Mouse (Mus musculus) intestine, embryonic 14.5 days (tissue): ENCODE measurements around the gene Selplg. TPM values are rescaled to one million over a fixed set of nuclear protein-coding genes. Genes with fewer than 3 reads are reported as not detected.

ENCODE experiments used
- ATAC-seq: fragments of 200-750 bp; cut with Nextera tagmentation; replicated peaks from 2 replicates; pipeline ENCODE4 v1.8.0; 2017; ENCODE audit warnings: low read depth, moderate number of reproducible peaks, moderate TSS enrichment, moderate library complexity; ENCODE audit not compliant: low FRiP score, low TSS enrichment
- DNase-seq: peaks from one replicate; pipeline ENCODE4 v3.0.0-alpha.2; 2018; ENCODE audit warnings: low spot score
- H3K27ac ChIP-seq: fragments of 300-500 bp; sonication (generic); 2 replicates; pipeline ENCODE4 v1.5.1; 2014; ENCODE audit warnings: low read depth, mild to moderate bottlenecking, control low read depth
- H3K27me3 ChIP-seq: fragments of 300-500 bp; sonication (generic); replicated peaks from 2 replicates; pipeline ENCODE4 v1.6.1; 2014; ENCODE audit warnings: low read length, control low read depth; ENCODE audit not compliant: control insufficient read depth, insufficient read depth
- H3K36me3 ChIP-seq: fragments of 300-500 bp; sonication (generic); 2 replicates; pipeline ENCODE4 v1.6.1; 2014; ENCODE audit warnings: low read length, control low read depth; ENCODE audit not compliant: control insufficient read depth, insufficient read depth
- H3K4me1 ChIP-seq: fragments of 300-500 bp; sonication (generic); replicated peaks from 2 replicates; pipeline ENCODE4 v1.6.1; 2014; ENCODE audit warnings: low read length, control low read depth, mixed read lengths; ENCODE audit not compliant: control insufficient read depth, insufficient read depth
- H3K4me2 ChIP-seq: fragments of 300-500 bp; sonication (generic); 2 replicates; pipeline ENCODE4 v1.6.1; 2014; ENCODE audit warnings: low read length
- H3K4me3 ChIP-seq: fragments of 300-500 bp; sonication (generic); 2 replicates; pipeline ENCODE4 v1.5.1; 2014; ENCODE audit warnings: low read depth, low read length, control low read depth, mixed read lengths
- H3K9ac ChIP-seq: fragments of 300-500 bp; sonication (generic); 2 replicates; pipeline ENCODE4 v1.6.1; 2014; ENCODE audit warnings: mild to moderate bottlenecking, low read length
- H3K9me3 ChIP-seq: fragments of 300-500 bp; sonication (generic); 2 replicates; pipeline ENCODE4 v1.6.1; 2016; ENCODE audit warnings: low read length, control low read depth; ENCODE audit not compliant: control insufficient read depth
- WGBS: fragments of 180-500 bp; shearing (Covaris S2); extraction: QIAGEN DNeasy Blood & Tissue Kit; methylation state at CpG from one replicate; pipeline ENCODE4 v1.1.7; 2014; 5-methylcytosine and 5-hydroxymethylcytosine counted together
- polyA plus RNA-seq: library from polyadenylated mRNA; unstranded; fragments of >200 nt; fragmentation: Nextera tagmentation; extraction: Ambion mirVana; gene quantifications from 2 replicates; pipeline ENCODE4 v1.2.1, GENCODE M21; 2014

Gene Selplg
- polyA plus RNA-seq, 1 experiment from 2014 or later: 4.0 TPM

DNA sequence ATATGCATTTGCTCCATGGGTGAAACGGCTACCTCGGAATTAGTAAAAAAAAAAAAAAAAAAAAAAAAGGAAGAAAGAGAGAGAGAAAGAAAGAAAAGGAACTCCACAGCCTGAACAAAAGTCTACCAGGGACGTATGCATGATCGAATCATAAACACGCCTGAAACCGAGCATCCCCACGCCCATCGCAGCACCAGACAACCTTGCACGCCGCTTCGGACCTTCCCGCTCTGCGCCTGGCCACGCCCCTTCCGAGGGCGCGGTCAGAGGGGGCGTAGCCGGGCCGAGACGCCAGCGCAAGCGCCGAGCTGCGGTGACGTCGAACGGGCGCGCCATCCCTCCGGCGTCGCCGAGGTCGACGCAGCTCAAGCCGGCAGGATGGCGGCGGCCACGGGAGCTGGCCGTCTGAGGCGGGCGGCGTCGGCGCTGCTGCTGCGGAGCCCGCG is 60.0 kb downstream of the Selplg start, which contains the start of the genes Sart3 and Iscu:
Gene Sart3, minus strand, starts transcription at position 61 of the 446 bp plus-strand sequence.
Gene Iscu, plus strand, starts transcription at position 299 of the 446 bp plus-strand sequence.
- WGBS: under 1% methylated on average over 46 of the region's 49 CpGs
- peak; percentile 83 for ATAC-seq
- H3K36me3 ChIP-seq: peaks cover 49% of the 10 kb centered on the region

DNA sequence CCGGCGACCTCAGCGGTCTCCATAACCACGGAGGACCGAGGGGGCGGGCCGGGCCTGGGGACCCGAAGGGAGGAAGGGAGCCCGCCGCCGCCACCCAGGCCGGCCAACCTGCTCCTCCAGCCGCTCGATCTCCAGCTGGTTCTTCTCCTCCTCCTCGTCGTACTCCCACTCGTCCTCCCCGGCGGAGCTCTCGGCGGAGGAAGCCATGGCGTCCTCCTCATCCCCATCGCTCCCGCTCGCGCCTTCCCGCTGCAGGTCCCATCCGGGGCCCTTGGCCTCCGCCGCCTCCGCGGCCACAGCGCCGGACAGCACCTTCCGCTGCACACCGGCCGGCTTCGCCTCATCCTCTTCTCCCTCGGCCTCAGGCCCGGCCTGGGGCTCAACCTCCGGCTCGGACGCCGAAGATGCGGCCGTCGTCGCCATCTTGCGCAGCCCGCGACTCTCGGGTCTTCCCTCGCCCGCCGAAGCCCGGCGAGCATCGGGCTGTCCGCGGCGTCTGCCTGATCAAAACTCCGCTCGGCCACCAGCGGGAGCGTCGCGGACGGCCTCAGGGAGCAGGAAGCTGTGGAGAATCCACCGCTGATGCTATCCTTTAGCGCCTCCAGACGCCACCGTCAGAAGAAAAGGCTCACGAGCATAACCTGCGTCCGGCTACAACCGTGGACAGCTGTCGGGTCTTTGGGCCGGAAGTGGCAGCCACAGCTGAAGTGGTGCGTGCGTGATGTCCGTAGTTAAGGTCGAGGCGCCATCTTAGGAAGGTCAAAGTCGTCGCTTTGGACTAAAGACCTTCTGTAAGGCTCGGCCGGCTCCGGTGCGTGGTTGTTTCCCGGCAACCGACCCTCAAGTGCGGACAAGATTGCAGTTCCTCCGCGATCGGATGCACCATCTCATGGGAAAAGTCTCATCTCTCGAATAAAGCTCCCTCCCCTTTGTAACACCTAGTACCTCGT is 61.0 kb downstream of the Selplg start:
- H3K27ac ChIP-seq: peak overlapping the region; percentile 100
- peak; percentile 93 for DNase-seq
- H3K4me1 ChIP-seq: peaks cover 14% of the 10 kb centered on the region
- H3K36me3 ChIP-seq: peaks cover 49% of the 10 kb centered on the region
- no peaks in the 10 kb centered on the region for H3K9me3 ChIP-seq
- peak; percentile 72 for ATAC-seq
- H3K9ac ChIP-seq: peak overlapping the region; percentile 88
- no peaks in the 10 kb centered on the region for H3K27me3 ChIP-seq
- under 1% methylated on average over 87 of the region's 97 CpGs for whole genome bisulfite sequencing
- peak overlapping the region; percentile 100 for H3K4me3 ChIP-seq
- peak overlapping the region; percentile 91 for H3K4me2 ChIP-seq

More for the DNA sequence above, 60.0 kb downstream of the Selplg start, which contains the start of the genes Sart3 and Iscu:
- H3K9me3 ChIP-seq: no peaks in the 10 kb centered on the region
- H3K9ac ChIP-seq: peak within 1 kb of the TSS; percentile 88
- peaks cover 14% of the 10 kb centered on the region for H3K4me1 ChIP-seq
- peak within 1 kb of the TSS; percentile 91 for H3K4me2 ChIP-seq
- no peaks in the 10 kb centered on the region for H3K27me3 ChIP-seq
- peak within 1 kb of the TSS; percentile 100 for H3K27ac ChIP-seq
- H3K4me3 ChIP-seq: peak within 1 kb of the TSS; percentile 100
- peak; percentile 94 for DNase-seq

DNA sequence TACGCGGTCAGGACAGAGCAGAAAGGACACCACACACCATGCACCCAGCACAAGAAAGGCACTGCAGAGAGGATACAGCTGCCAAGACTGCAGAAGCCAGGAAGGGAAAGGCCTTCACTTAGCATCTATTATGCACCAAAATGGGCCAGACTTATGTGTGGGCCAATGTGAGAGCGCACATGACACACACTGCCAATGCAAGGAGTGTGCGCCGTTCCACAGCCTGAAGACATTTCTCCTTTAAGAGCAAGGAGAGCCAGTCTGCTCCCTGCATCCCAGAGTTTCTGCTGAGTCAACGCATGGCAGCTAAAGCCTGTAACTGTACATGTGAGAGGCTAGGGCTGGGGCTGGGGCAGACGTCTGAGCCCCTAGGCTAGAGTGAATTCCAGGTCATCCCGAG is 63.6 kb downstream of the Selplg start:
- Histone ChIP-seq H3K36me3 (peaks cover 40% of the 10 kb centered on the region), H3K4me3 (no peak overlapping the region), H3K9ac (no peak overlapping the region), H3K4me2 (no peak overlapping the region), H3K9me3 (no peaks in the 10 kb centered on the region), H3K27me3 (no peaks in the 10 kb centered on the region), H3K27ac (no peak overlapping the region), H3K4me1 (peaks cover 12% of the 10 kb centered on the region)
- WGBS: 88% methylated on average over 8 of the region's 8 CpGs
- ATAC-seq (no peak), DNase-seq (no peak)

Other genes starting within 250 kb of the Selplg start
- gene Cmklr1, start 182.2 kb downstream of the Selplg start, polyA plus RNA-seq: 1.6 and 2.4 TPM in 2 replicates
- gene 1700069L16Rik, start 107.9 kb downstream of the Selplg start, polyA plus RNA-seq: not detected in 2 replicates
- 3.3 and 3.6 TPM in 2 replicates for gene Ficd, start 96.8 kb downstream of the Selplg start, polyA plus RNA-seq
- 44.0 and 46.3 TPM in 2 replicates for gene Sart3, start 60.1 kb downstream of the Selplg start, polyA plus RNA-seq
- 108 and 110 TPM in 2 replicates for gene Iscu, start 59.9 kb downstream of the Selplg start, polyA plus RNA-seq
- gene Tmem119, start 32.1 kb downstream of the Selplg start, polyA plus RNA-seq: 41.9 and 46.1 TPM in 2 replicates
- gene Coro1c, start 76.1 kb upstream of the Selplg start, polyA plus RNA-seq: 185 and 200 TPM in 2 replicates
- 19.4 and 19.6 TPM in 2 replicates for gene Ssh1, start 161.2 kb upstream of the Selplg start, polyA plus RNA-seq
- 5.1 and 5.7 TPM in 2 replicates for gene Dao, start 171.1 kb upstream of the Selplg start, polyA plus RNA-seq
- 10.1 and 11.4 TPM in 2 replicates for gene Usp30, start 232.8 kb upstream of the Selplg start, polyA plus RNA-seq